Mouse (Mus musculus) inflammation-experienced regulatory T-cells, adult 6 months (primary cell): ENCODE measurements around the gene Gm12216. TPM values are rescaled to one million over a fixed set of nuclear protein-coding genes. Genes with fewer than 3 reads are reported as not detected.
"Not testable (repeated sequence)": the region's sequence is repeated elsewhere in the genome, so short reads cannot be mapped to it uniquely, and the experiment has no call there.

ENCODE experiments used
- ATAC-seq: one replicate; pipeline ENCODE4 v1.8.0; 2017
- polyA plus RNA-seq, 3 experiments: library from polyadenylated mRNA; unstranded; fragments of 100-300 nt; shearing (Covaris generic); gene quantifications; one replicate each; pipeline ENCODE4 v1.2.1; 2017

Gm12216 gene
- polyA plus RNA-seq, 3 experiments from 2014 or later, result 19.8 to 38.0 (median 32.6) TPM

DNA sequence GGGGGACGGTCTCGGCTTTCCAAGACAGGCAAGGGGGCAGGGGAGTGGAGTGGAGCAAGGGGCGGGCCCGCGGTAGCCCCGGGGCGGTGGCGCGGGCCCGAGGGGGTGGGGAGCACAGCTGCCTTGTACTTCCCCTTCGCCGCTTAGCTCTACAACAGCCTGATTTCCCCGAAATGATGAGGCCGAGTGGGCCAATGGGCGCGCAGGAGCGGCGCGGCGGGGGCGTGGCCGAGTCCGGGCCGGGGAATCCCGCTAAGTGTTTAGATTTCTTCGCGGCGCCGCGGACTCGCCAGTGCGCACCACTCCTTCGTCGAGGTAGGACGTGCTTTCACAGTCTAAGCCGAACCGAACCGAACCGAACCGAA is 89.3 kb downstream of the Gm12216 start, which contains the start of gene Irf1:
Gene Irf1, plus strand, starts transcription at position 255 of the 365 bp plus-strand sequence.
- ATAC-seq, result peak; percentile 85

DNA sequence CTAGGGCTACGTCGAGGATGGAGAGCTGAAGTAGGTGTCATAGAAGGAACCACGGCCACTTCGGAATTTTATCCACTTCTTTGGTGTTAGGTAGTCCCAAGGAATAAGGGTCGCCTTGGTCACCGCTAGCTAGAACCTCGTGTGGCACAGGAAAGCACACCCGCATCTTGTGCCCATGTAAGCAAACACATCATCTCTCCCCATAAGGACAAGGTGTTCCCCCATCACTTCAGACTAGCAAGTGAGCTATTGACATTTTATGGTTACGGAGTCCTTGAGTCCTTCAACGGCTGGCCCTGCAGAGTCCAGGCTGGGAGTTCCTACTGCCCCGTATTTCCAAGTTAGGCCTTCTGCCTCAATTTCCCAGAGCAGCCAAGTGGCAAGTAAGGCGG is 89.9 kb downstream of the Gm12216 start:
- no peak for ATAC-seq

DNA sequence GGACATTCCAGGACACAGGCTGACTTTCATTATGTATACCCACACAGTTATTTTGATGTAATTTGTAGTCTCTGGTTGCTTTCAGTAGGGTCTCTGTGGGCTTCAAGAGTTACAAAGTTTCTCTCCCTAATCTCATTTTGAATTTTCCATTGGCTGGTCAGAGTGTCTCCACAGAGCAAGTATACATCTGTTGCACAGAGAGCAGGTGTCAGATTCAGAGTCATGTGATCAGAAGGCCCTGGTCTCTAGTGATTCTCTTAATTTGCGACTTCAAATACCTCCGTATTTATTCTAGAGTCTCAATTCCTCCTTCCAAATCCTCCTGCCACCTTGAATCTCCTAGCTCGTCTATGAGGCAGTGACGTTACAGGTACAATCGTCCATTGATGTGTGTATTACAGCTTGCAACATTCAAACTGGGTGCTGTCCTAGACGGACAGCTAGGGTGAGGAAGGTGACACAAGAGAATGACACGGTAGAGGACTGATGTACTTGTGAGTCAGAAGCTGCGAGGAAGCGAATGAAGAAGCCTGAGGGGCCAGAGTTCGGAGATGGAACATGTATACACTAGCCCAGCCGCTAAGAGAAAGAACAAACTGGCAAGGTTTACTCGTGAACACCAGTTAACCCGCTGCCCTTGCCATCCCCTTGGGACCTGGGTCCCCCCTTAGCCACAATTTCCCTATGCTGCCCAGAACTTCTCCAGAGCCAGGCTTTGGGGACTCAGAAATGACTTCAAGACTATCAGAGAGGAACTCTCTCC is 90.5 kb downstream of the Gm12216 start:
- no peak for ATAC-seq

DNA sequence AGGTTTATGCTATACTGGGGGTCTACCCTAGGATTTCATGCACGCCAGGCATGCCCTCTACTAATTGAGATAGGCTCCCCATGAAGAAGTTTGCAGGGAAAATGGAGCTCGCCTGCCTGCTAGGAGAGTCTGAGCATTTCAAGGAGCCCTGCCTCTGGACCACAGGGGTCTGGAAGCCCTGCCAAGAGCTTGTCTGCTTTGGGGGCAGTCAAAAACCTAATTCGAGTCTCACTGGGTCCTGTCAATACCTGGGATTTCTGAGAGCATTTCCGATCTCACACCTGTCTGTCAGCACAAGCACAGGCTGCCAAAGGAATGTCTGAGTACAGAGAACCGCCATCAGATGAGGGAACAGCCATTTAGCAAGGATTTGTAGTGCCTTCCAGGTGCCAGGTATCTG is 94.5 kb downstream of the Gm12216 start:
- no peak for ATAC-seq

DNA sequence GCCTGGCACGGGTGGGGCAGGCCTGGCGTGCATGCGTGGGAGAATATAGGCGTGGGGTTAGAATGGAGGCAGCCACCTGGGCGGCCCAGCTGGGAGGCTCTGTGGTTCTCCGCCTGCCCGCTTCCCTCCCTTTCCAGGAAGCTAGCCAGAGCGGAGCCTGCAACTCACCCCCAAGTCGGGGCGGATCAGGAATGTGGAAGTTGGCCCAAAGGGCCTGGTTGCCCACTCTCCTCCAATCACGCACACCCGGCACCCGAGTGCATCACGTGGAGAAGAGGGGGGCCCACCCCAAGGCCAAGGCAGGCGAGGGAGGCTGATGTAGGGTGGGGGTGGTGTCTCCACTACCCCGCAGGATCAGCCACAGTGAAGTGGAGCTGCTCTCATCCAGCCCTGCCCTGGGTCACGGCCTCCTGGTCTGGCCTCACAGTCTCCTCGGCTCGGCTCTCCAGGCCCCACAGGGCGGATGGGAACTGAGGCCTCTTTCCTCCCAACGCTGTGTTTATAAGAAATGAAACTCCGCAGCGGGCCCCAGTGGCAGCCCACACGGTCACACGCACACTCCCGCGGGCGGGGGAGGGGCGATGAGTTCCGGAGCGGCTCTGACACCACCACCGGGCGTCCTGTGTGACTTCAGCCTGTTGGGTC is 95.4 kb downstream of the Gm12216 start:
- ATAC-seq, result peak; percentile 84

DNA sequence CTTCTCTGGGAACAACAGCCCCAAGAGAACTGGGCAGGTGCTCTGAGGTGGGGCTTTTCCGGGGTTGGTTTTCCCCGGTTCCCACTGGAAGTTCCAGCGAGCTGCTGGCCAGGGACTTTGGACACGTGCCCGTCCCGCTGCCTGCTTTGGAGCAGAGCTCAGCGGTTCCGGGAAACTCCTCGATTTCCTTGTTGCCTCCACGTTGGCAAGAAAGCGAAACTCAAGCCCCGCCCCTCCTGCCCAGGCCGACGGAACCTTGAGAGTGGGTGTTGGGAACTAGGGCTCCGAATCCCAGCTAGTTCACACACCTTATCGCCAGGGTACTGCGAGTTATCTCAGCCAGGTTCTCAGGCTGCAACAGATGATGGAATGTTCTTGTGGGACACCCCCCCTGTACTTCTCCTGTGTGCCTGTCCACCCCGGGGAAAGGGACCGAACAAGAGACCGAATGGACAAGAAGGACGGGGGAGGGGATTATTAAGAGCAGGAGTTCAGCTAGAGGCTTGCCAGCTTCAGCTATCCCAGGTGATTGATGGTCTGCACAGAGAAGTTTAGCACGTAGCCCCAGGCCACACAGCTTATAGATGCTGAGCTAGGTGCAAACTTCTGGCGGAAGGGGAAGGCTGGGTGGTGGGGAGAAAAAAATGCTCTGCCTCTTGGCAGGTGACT is 96.1 kb downstream of the Gm12216 start:
- peak; percentile 4 for ATAC-seq

DNA sequence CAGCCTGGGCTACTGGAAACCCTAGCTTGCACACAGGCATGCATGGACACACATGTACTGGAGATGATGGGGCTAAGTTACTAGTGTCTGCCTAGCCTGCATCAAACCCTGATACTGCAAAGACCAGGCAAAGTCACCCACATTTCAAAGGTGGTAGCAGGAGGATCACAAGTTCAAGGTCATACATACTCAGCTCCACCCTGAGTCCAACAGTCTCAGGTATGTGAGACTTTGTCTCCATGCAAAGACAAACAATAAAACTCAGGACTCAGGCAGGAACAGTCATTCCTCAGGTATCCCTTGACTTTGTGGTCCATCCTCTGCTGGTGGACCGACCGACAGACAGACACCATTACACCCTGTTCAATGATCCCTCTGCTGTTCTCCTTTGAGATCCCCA is 96.6 kb downstream of the Gm12216 start:
- ATAC-seq, result no peak

DNA sequence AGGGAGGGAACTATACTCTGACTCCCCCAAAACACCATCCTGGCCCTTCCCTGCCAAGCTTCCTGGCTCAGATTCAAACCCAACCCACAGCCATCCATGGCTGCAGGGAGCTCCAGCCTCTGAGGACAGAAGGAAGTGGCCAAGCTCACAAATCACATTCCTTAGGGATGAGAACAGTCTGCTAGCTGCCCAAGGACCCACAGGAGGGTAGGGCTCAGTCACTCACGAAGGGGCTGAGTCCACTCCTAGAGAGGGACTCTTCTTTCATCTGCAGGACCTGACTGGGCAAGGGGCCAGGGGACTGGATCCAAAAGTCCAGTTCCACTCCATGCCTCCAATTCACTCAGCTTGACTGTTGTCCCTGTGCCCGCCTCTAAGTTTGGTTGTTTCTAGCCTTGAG is 97.2 kb downstream of the Gm12216 start:
- ATAC-seq, result no peak

DNA sequence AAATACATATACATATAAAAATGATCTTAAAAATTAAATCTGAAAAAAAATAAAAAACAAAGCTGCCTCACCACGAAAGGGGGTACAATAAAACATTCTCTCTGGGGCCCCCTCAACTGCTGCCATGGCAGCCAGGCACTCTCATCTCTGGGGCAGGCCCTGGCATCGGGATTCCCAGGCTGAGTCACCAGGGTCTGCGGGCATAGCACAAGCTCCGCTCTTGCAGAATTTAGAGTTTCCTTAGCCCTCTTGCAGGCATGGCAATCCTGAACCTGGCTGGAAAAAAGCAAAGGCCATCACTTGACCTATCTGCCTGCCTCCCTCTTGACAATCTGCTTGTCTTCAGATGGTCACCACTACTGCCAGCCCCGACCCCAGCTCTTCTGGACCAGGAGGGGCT is 97.8 kb downstream of the Gm12216 start:
- no peak for ATAC-seq

DNA sequence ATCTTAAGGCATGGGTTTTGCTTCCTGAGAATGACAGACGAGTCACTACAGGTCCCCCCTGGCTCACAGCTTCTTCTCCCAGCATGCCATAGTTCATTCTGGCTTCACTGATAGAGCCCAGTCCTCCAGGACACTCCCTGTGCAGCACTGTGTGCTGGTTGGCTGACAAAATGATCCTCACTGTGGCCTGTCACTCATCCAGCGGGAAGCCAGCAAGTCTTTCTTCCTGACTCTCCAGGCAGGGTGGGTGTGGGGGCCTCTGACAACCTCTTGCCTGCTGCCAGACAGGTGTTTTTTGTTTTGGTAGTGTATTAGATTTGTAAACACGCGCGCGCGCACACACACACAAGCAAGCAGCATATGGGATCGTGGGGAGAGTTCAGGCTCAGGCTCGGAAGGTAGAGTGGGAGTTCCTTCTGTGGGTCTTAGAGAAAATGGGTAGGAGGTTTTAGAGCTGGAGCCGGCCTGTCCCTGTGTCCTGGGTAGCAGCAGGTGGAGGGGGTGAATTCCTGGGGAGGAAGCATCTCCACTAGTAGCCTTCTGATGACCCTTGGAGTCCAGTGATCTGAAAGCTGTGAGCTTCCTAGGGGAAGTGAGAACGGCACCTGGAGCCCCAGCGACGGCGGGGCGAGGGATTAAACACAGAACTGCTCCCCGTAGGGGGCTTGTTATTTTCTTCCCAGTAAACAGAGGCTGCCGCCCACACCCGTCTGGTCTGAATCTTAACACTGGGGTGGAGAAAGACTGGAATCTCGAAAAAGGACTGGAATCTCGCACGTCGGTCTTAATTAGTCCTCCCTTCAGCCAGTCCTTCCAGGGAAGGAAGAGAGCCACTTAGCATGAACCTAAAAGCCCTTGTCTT is 99.3 kb downstream of the Gm12216 start:
- no peak for ATAC-seq

DNA sequence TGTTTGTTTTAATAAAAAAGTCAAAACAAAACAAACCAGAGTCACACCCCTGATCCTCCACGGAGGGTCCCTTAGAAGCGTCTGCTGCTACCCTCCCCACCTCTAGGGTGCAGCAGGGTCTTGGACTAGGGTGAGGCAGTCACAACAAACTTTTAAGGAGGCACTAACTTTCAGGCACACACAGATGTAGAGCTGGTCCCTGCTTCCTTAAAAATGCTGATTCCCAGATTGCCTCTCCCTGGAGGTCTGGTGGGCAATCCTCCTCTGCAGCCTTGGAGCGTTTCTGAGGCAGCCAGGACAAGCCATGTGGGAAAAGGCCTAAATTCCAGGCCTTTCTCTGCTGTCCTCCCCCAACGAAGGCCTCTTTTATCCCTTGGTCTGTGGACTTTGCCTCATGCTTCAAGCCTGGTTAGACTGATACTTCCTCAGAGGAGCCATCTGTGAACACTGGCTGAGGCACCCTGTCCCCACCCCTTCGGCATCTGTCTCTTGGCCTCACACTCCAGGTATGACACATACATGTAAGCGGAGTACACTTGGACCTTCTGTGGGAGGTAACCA is 100.2 kb downstream of the Gm12216 start:
- no peak for ATAC-seq

DNA sequence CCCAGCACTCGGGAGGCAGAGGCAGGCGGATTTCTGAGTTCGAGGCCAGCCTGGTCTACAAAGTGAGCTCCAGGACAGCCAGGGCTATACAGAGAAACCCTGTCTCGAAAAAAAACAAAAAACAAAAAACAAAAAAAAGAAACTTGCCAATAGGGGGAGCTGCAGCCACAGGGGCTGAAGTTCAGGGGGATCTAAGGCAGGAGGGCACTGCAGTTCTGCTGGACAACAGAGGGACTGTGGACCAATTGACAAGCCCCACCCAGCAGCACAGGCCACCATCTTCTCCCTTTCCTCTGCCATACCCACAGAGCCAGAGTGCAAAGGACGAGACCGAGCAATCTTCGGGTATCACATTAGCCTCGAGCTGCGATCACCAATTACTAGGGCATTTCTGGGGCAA is 101.0 kb downstream of the Gm12216 start:
- not testable (repeated sequence) for ATAC-seq

DNA sequence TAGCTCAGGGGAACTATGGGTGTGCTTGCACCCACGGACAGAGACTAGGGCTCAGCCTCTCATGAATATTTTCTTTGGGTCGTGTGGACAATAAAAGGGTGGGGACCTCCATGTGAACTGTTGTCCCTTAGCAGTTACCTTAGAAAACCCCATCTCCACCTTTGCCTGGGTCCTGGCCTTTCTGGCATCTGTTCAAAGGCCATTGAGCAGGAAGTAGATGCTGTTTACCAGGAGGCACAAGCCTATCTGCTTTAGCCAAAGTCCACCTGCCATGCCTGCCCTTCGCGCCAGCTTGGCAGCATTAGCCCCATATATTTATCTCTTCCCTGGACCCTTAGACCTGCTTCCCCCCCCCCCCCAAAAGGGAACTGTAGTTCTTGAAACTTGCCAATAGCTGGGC is 101.4 kb downstream of the Gm12216 start:
- no peak for ATAC-seq

DNA sequence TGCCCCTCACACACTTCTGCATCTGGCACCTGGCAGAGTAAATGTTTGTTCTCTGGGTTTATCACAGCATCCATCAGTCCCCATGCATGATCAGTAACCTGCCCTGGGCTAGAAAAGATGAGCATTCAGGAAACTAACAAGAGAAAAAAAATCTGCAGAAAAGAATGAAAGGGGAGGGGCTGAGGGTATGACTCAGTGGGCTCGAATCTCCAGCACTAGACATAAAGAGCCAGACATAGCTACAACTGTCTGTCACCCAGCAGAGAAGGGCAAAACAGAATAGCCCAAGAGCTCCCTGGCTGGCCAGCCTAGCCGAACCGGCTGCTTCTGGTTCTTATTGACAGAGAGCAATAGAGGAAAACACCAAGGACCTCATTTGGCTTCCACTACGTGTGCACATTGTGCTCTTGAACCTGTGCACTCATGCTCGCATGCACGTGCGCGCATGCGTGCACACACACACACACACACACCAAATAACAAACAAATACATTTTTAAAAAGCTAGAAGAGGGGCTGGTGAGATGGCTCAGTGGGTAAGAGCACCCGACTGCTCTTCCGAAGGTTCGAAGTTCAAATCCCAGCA is 104.0 kb downstream of the Gm12216 start:
- ATAC-seq, result no peak

DNA sequence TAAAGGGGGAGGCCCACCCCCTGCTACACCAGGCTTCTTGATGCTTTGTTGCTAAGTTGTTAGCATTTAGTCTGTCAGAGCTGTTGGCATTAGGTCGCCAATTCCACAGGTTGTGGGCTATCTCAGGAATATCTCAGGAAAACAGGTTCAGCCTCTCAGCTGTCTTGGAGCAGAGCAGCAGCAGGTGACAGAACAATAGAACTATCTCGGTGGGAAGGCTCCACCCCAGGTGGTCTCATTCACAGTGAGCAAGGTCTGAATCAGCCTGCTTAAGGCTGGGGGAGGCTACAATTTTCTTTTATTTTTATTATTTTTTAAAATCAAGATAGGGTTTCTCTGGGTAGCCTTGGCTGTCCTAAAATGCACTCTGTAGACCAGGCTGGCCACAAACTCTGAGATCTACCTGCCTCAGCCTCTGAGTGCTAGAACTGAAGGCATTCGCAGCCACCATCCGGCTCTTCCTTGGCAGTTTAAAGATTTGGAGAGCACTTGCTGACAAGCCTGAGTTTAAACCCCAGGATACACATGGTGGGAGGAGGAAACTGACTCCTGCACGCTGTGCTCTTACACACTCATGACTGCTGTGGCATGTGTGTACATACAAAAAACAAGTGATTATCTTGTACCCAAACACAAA is 109.2 kb downstream of the Gm12216 start:
- ATAC-seq, result no peak

DNA sequence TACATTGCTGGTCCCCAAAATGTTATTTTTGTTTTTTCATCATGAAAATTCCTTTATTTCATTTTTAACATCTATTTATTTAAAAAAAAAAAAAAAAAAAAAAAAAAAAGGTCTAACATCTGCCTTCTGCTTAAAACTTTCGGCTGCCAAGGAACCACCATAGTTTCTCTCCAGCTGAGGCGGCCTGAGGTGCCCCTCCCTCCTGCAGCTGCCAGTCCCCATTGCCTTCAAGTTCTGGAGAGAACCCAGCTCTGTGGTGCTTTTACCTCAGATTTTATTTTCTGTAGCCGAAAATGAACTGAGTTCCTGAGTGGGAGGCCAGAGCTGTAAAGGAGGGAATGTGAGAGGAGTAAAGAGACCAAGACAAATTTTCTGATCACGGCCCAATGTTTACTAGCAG is 109.8 kb downstream of the Gm12216 start:
- no peak for ATAC-seq

DNA sequence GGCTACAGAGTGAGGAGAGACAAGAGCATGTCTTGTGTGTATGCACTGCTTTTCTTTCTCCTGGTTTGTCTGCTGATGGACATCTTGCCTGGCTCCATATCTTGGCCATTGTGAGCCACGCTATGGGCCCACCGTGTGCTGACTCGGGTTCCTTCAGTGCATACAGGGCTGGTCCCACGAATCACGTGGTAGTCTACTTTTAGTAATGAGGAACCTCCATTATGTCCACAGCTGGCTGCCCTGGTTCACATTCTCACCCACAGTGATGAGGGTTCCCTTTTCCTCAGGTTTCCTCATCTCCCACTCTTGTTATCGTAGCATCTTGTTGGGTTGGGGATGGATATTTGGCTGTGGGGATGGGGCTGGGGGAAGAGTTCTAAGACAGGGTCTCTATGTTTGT is 110.4 kb downstream of the Gm12216 start:
- no peak for ATAC-seq

DNA sequence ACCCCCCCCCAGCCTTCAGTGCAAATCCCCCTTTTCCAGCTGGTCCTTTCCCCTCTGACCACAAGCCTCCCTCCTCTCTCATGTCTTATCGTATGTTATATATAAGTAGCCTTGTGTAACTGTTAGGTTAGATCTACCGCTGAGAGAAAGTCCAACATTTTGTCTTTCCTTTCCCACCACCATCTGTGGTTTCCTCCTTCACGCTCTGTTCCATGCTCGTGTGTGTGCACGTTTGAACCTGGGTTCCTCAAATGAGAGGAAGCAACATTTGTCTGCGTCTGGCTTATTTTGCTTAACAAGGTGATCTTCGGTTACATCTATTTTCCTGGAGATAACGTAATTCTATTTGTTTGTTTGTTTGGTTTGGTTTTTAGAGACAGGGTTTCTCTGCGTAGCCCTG is 111.1 kb downstream of the Gm12216 start:
- ATAC-seq, result no peak

DNA sequence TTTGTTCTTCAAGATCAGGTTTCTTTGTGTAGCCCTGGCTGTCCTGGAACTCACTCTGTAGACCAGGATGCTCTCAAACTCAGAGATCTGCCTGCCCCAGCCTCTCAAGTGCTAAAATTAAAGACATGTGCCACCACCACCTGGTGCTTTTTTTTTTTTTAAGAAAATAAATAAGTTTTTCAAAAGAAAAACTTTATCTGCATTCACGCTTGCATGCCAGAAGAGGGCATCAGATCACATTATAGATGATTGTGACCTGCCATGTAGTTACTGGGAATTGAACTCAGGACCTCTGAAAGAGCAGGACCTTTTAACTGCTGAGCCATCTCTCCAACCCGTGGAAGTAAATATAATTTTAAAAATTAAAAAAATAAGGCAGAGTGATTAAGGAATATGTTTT is 113.8 kb downstream of the Gm12216 start:
- no peak for ATAC-seq

DNA sequence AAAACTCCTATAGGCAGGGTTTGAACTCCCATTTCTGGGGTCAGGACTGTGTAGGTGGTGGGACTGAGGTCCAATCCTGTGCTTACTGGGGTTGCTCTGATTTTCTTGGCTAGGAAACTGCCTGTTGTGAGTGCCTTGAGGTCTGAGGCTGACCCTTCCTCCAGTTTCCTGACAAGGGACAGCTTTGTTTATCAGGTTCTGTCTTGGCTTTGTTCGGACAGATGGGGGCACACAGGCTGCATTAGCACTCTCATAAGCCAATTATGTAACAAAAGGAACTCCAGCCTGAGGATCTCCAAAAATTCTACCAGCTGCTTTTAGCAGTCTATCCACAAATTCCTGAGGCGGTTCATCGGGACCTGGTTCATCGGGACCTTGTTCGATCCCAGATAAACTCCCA is 116.7 kb downstream of the Gm12216 start:
- ATAC-seq, result no peak

DNA sequence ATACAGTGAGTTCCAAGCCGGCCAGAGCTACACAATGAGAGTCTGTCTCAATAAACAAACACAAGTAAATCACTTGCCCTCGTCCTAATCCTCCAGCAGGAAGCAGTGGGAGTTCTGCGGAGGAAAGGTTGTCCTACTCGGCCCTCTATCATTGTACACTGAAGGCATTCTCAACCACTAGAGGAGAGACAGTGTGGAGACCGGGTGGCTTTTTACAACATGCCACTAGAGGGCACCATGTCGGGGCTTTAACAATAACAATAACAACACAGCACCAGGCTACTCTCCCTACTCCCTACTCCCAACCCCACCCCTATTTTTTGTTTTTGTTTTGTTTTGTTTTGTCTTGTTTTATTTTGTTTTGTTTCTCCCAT is 121.5 kb downstream of the Gm12216 start:
- ATAC-seq, result peak; percentile 70
